Mouse (Mus musculus): ENCODE results near the gene Ndufv3. TPM values are rescaled to one million over a fixed set of nuclear protein-coding genes. Genes with fewer than 3 reads are reported as not detected.

Gene Ndufv3
- polyA plus RNA-seq, 1 experiment from 2014 or later: 210 TPM

Small RNAs within 50 kb of the gene (microRNA-seq; reads per million reads assigned to microRNA genes)
- gene Gm24970: not detected

Other genes with a start within 250 kb of the Ndufv3 start
- gene Rsph1, start 242.7 kb upstream of the Ndufv3 start, polyA plus RNA-seq (2014; fragmentation: Nextera tagmentation; extraction: Ambion mirVana): 0.44 and 0.73 TPM in 2 replicates
- gene Slc37a1, start 233.3 kb upstream of the Ndufv3 start, polyA plus RNA-seq (2014; fragmentation: Nextera tagmentation; extraction: Ambion mirVana): 1.7 and 1.8 TPM in 2 replicates
- gene Pde9a, start 133.9 kb upstream of the Ndufv3 start, polyA plus RNA-seq (2014; fragmentation: Nextera tagmentation; extraction: Ambion mirVana): 30.0 and 31.2 TPM in 2 replicates
- 42.4 and 43.6 TPM in 2 replicates for gene Wdr4, start 135 bp upstream of the Ndufv3 start, polyA plus RNA-seq (2014; fragmentation: Nextera tagmentation; extraction: Ambion mirVana)
- gene Pknox1, start 44.6 kb downstream of the Ndufv3 start, polyA plus RNA-seq (2014; fragmentation: Nextera tagmentation; extraction: Ambion mirVana): 37.9 and 39.7 TPM in 2 replicates
- 1.5 and 3.8 TPM in 2 replicates for gene Cbs, start 117.1 kb downstream of the Ndufv3 start, polyA plus RNA-seq (2014; fragmentation: Nextera tagmentation; extraction: Ambion mirVana)
- 230 and 242 TPM in 2 replicates for gene U2af1, start 138.8 kb downstream of the Ndufv3 start, polyA plus RNA-seq (2014; fragmentation: Nextera tagmentation; extraction: Ambion mirVana)
- gene Cryaa, start 157.7 kb downstream of the Ndufv3 start, polyA plus RNA-seq (2014; fragmentation: Nextera tagmentation; extraction: Ambion mirVana): not detected in 2 replicates